Comparison of ENCODE assay signal across 15 mouse cellular contexts in genomic region chr11:101587676-101588075, GRCm38 (mm10). TPM values are rescaled to one million over a fixed set of nuclear protein-coding genes. Genes with fewer than 3 reads are reported as not detected.
DNase-seq lines count a peak whose midpoint lies in the region.
"Had no signal": no experiment of that assay in that cellular context is flagged by ENCODE, and none has a peak within 500 bp of the region (broad histone marks: within the 10 kb centered on the region; RNA-seq: fewer than 3 reads in every experiment).

No protein-coding gene starts in this region.

- DNase-seq in layer of hippocampus, adult 11-12 months (ENCODE audit: low spot score) = peak; percentile 43
- no peak for DNase-seq in layer of hippocampus, postnatal 14 days (ENCODE audit: low spot score in 2 of 2)
- DNase-seq in NIH3T3 (ENCODE audit: low read depth) = peak; percentile 91
- DNase-seq in gonadal fat pad, adult 2 months (ENCODE audit: low read depth) = peak; percentile 40
- DNase-seq in monocyte, adult 2 months (ENCODE audit: low read depth in 1 of 2, low spot score in 2 of 2) = peak; percentile 45 to 58
- no peak for DNase-seq in urinary bladder, adult 18-20 months (ENCODE audit: low spot score in 2 of 2)
- no peak for DNase-seq in heart, embryonic 10.5 days (ENCODE audit: low spot score)
- no peak for DNase-seq in testis, postnatal 10 days (ENCODE audit: low spot score)
- DNase-seq: liver, embryonic 13.5 days; thymus, postnatal 25 days had no signal

- 89% methylated on average over 10 of the region's 10 CpGs for WGBS in heart, embryonic 10.5 days

- H3K4me3 ChIP-seq in heart, embryonic 10.5 days = no peak overlapping the region
- H3K4me3 ChIP-seq: forebrain, embryonic 13.5 days; liver, embryonic 13.5 days; myocyte had no signal

- H3K36me3 ChIP-seq in heart, embryonic 10.5 days = peaks cover 10% of the 10 kb centered on the region; the same call in 1 of the 2 replicates

- H3K27me3 ChIP-seq in heart, embryonic 10.5 days (ENCODE audit: insufficient read depth, poor library complexity, severe bottlenecking) = no peaks in the 10 kb centered on the region
- H3K27me3 ChIP-seq: forebrain, embryonic 13.5 days; liver, embryonic 13.5 days had no signal

- no peak overlapping the region for H3K27ac ChIP-seq in heart, embryonic 10.5 days
- H3K27ac ChIP-seq: forebrain, embryonic 13.5 days; liver, embryonic 13.5 days had no signal

- peaks cover under 1% of the 10 kb centered on the region; the same call in 1 of the 2 replicates for H3K4me1 ChIP-seq in heart, embryonic 10.5 days
- H3K4me1 ChIP-seq: forebrain, embryonic 13.5 days had no signal

- H3K9me3 ChIP-seq in heart, embryonic 10.5 days = no peaks in the 10 kb centered on the region
- H3K9me3 ChIP-seq: forebrain, embryonic 13.5 days; liver, embryonic 13.5 days had no signal

RNA-seq across cellular contexts. Expression of gene Tmem106a, which starts 5.6 kb away (rescaled TPM):
- total RNA-seq in layer of hippocampus, postnatal 14 days (2021) = 1 to 10 TPM; 2.0 to 4.1 TPM
- 37.0 and 71.6 TPM in 2 replicates for polyA plus RNA-seq in gonadal fat pad, adult 2 months (2012; rRNA removed)
- polyA plus RNA-seq in heart, embryonic 10.5 days (2016; fragmentation: Nextera tagmentation; extraction: Ambion mirVana) = 2.7 and 3.0 TPM in 2 replicates

RNA-seq across cellular contexts. Expression of gene Gm11634, which starts 11.4 kb away (rescaled TPM):
- total RNA-seq in layer of hippocampus, postnatal 14 days (2021) = not detected
- 0.16 TPM in 1 of 2 replicates, not detected in the other for polyA plus RNA-seq in gonadal fat pad, adult 2 months (2012; rRNA removed)
- not detected in 2 replicates for polyA plus RNA-seq in heart, embryonic 10.5 days (2016; fragmentation: Nextera tagmentation; extraction: Ambion mirVana)
- total RNA-seq: common myeloid progenitor, adult 5-6 weeks had no signal
- polyA plus RNA-seq: forebrain, embryonic 13.5 days; heart, postnatal 0 days; liver, embryonic 13.5 days; myocyte; spleen, adult 2 months had no signal

RNA-seq across cellular contexts. Expression of gene Nbr1, which starts 35.7 kb away (rescaled TPM):
- 100 to 1,000 TPM; 122 to 177 TPM for total RNA-seq in layer of hippocampus, postnatal 14 days (2021)
- 96.8 and 109 TPM in 2 replicates for polyA plus RNA-seq in gonadal fat pad, adult 2 months (2012; rRNA removed)
- polyA plus RNA-seq in heart, embryonic 10.5 days (2016; fragmentation: Nextera tagmentation; extraction: Ambion mirVana) = 54.1 and 64.6 TPM in 2 replicates

RNA-seq across cellular contexts. Expression of gene Brca1, which starts 35.9 kb away (rescaled TPM):
- total RNA-seq in layer of hippocampus, postnatal 14 days (2021) = 1 to 10 TPM; 1.3 to 3.2 TPM
- polyA plus RNA-seq in gonadal fat pad, adult 2 months (2012; rRNA removed) = 0.39 and 0.46 TPM in 2 replicates
- 13.4 and 14.9 TPM in 2 replicates for polyA plus RNA-seq in heart, embryonic 10.5 days (2016; fragmentation: Nextera tagmentation; extraction: Ambion mirVana)

RNA-seq across cellular contexts. Expression of gene Rdm1, which starts 39.3 kb away (rescaled TPM):
- total RNA-seq in layer of hippocampus, postnatal 14 days (2021) = 1 to 10 TPM; 4.7 to 6.3 TPM
- polyA plus RNA-seq in gonadal fat pad, adult 2 months (2012; rRNA removed) = 23.7 and 25.3 TPM in 2 replicates
- polyA plus RNA-seq in heart, embryonic 10.5 days (2016; fragmentation: Nextera tagmentation; extraction: Ambion mirVana) = 24.0 and 26.8 TPM in 2 replicates

Comparison
In these comparisons a context has a peak if more than half of its experiments do, and no peak if none do; other contexts are left out.
1. DNase-seq: peak in layer of hippocampus, adult 11-12 months (single experiment), NIH3T3 (single experiment), gonadal fat pad, adult 2 months (single experiment) and monocyte, adult 2 months (2 of 2); none in layer of hippocampus, postnatal 14 days (0 of 2), urinary bladder, adult 18-20 months (0 of 2), heart, embryonic 10.5 days (single experiment) and testis, postnatal 10 days (single experiment).